Comparison of ENCODE assay signal across 8 mouse cellular contexts in genomic region chr3:32668256-32668959, GRCm38 (mm10). TPM values are rescaled to one million over a fixed set of nuclear protein-coding genes. Genes with fewer than 3 reads are reported as not detected.
A peak's percentile ranks its signal among the peaks of the same experiment; 100 is the strongest.
DNase-seq lines count a peak whose midpoint lies in the region; ATAC-seq lines count a peak whose summit lies in the region.
"Had no signal": no experiment of that assay in that cellular context is flagged by ENCODE, and none has a peak within 500 bp of the region (broad histone marks: within the 10 kb centered on the region; RNA-seq: fewer than 3 reads in every experiment).

No protein-coding gene starts in this region.

- intact Hi-C loops in left cerebral cortex, postnatal 25 days (cut with DNase I) = no loop called here
- intact Hi-C loops in left cerebral cortex, postnatal 10 days (cut with DNase I) = no loop called here

- H3K9ac ChIP-seq in heart, embryonic 11.5 days (ENCODE audit: low read depth, low read length) = no peak overlapping the region
- H3K9ac ChIP-seq in embryonic facial prominence, embryonic 14.5 days (ENCODE audit: low read depth, low read length) = no peak overlapping the region
- no peak overlapping the region for H3K9ac ChIP-seq in limb, embryonic 15.5 days
- no peak overlapping the region for H3K9ac ChIP-seq in midbrain, embryonic 15.5 days

- no peak overlapping the region for H3K4me2 ChIP-seq in heart, embryonic 11.5 days
- H3K4me2 ChIP-seq in embryonic facial prominence, embryonic 14.5 days (ENCODE audit: low read depth, low read length) = peak overlapping the region; percentile 13; the same call in 1 of the 2 replicates
- H3K4me2 ChIP-seq in limb, embryonic 15.5 days = no peak overlapping the region
- no peak overlapping the region for H3K4me2 ChIP-seq in midbrain, embryonic 15.5 days

- no peaks in the 10 kb centered on the region for H3K9me3 ChIP-seq in heart, embryonic 11.5 days (replicated peaks; ENCODE audit: control insufficient read depth, low read length)
- H3K9me3 ChIP-seq in embryonic facial prominence, embryonic 14.5 days (ENCODE audit: control insufficient read depth, low read length) = no peaks in the 10 kb centered on the region
- H3K9me3 ChIP-seq in limb, embryonic 15.5 days = no peaks in the 10 kb centered on the region
- no peaks in the 10 kb centered on the region for H3K9me3 ChIP-seq in midbrain, embryonic 15.5 days

- WGBS in heart, embryonic 11.5 days (ENCODE audit: insufficient replicate concordance) = 73% methylated on average over 9 of the region's 9 CpGs
- WGBS in embryonic facial prominence, embryonic 14.5 days = 65% methylated on average over 9 of the region's 9 CpGs
- WGBS in limb, embryonic 15.5 days = 67% methylated on average over 9 of the region's 9 CpGs
- WGBS in midbrain, embryonic 15.5 days = 82% methylated on average over 9 of the region's 9 CpGs

- ATAC-seq in heart, embryonic 11.5 days (replicated peaks; ENCODE audit: insufficient number of reproducible peaks, low FRiP score, low TSS enrichment) = no peak
- no peak for ATAC-seq in embryonic facial prominence, embryonic 14.5 days (ENCODE audit: low read depth)
- no peak for ATAC-seq in limb, embryonic 15.5 days (ENCODE audit: insufficient number of reproducible peaks, low FRiP score, low TSS enrichment, low read depth)
- ATAC-seq in midbrain, embryonic 15.5 days (replicated peaks) = no peak

- H3K4me3 ChIP-seq in heart, embryonic 11.5 days (ENCODE audit: low read depth, low read length) = no peak overlapping the region
- H3K4me3 ChIP-seq in embryonic facial prominence, embryonic 14.5 days (ENCODE audit: low read depth, low read length) = no peak overlapping the region
- H3K4me3 ChIP-seq in limb, embryonic 15.5 days = no peak overlapping the region
- no peak overlapping the region for H3K4me3 ChIP-seq in midbrain, embryonic 15.5 days

- no peaks in the 10 kb centered on the region for H3K27me3 ChIP-seq in heart, embryonic 11.5 days (ENCODE audit: control insufficient read depth, insufficient read depth, low read length)
- no peaks in the 10 kb centered on the region for H3K27me3 ChIP-seq in embryonic facial prominence, embryonic 14.5 days (replicated peaks; ENCODE audit: control insufficient read depth, insufficient read depth, low read length)
- no peaks in the 10 kb centered on the region for H3K27me3 ChIP-seq in limb, embryonic 15.5 days
- H3K27me3 ChIP-seq in midbrain, embryonic 15.5 days (replicated peaks) = no peaks in the 10 kb centered on the region

- H3K36me3 ChIP-seq in heart, embryonic 11.5 days (ENCODE audit: control insufficient read depth, insufficient read depth, low read length) = no peaks in the 10 kb centered on the region
- no peaks in the 10 kb centered on the region for H3K36me3 ChIP-seq in embryonic facial prominence, embryonic 14.5 days (ENCODE audit: control insufficient read depth, insufficient read depth, low read length)
- no peaks in the 10 kb centered on the region for H3K36me3 ChIP-seq in limb, embryonic 15.5 days
- H3K36me3 ChIP-seq in midbrain, embryonic 15.5 days (replicated peaks) = no peaks in the 10 kb centered on the region

- H3K27ac ChIP-seq in heart, embryonic 11.5 days (ENCODE audit: low read depth, low read length) = no peak overlapping the region
- H3K27ac ChIP-seq in embryonic facial prominence, embryonic 14.5 days (replicated peaks; ENCODE audit: low read depth, low read length) = 0 out of 2 replicates have a peak overlapping the region, but pooled peaks have one; percentile 2
- H3K27ac ChIP-seq in limb, embryonic 15.5 days = peak overlapping the region; percentile 54
- H3K27ac ChIP-seq in midbrain, embryonic 15.5 days = no peak overlapping the region

- no peaks in the 10 kb centered on the region for H3K4me1 ChIP-seq in heart, embryonic 11.5 days (ENCODE audit: control insufficient read depth, insufficient read depth, low read length)
- H3K4me1 ChIP-seq in embryonic facial prominence, embryonic 14.5 days (ENCODE audit: control insufficient read depth, insufficient read depth, low read length) = peaks cover 3% of the 10 kb centered on the region; the same call in 1 of the 2 replicates
- H3K4me1 ChIP-seq in limb, embryonic 15.5 days = peaks cover 8% of the 10 kb centered on the region; the same call in 1 of the 2 replicates
- no peaks in the 10 kb centered on the region for H3K4me1 ChIP-seq in midbrain, embryonic 15.5 days

- DNase-seq in heart, adult 18-20 months = peak; percentile 41 to 42
- DNase-seq in left cerebral cortex, postnatal 25 days (ENCODE audit: low spot score in 2 of 2) = peak; percentile 25 to 43
- DNase-seq in left cerebral cortex, postnatal 10 days (ENCODE audit: extremely low spot score in 1 of 2, low spot score in 2 of 2) = no peak
- no peak for DNase-seq in embryonic facial prominence, embryonic 14.5 days (ENCODE audit: low spot score)
- DNase-seq: thymus, postnatal 25 days had no signal

RNA-seq across cellular contexts. Expression of gene Actl6a, which starts 37.7 kb away (rescaled TPM):
- 10 to 100 TPM; 20.8 to 24.0 TPM for total RNA-seq in heart, adult 18-20 months (2021)
- polyA plus RNA-seq in heart, embryonic 11.5 days (2014; fragmentation: Nextera tagmentation; extraction: Ambion mirVana) = 110 and 122 TPM in 2 replicates
- 10 to 100 TPM; 14.6 to 16.7 TPM for total RNA-seq in left cerebral cortex, postnatal 25 days (2021)
- total RNA-seq in left cerebral cortex, postnatal 10 days (2021) = 10 to 100 TPM; 13.1 to 17.9 TPM
- polyA plus RNA-seq in embryonic facial prominence, embryonic 14.5 days (2014; fragmentation: Nextera tagmentation; extraction: Ambion mirVana) = 102 and 124 TPM in 2 replicates
- 113 and 117 TPM in 2 replicates for polyA plus RNA-seq in limb, embryonic 15.5 days (2015; fragmentation: Nextera tagmentation; extraction: Ambion mirVana)
- polyA plus RNA-seq in midbrain, embryonic 15.5 days (2015; fragmentation: Nextera tagmentation; extraction: Ambion mirVana) = 67.7 and 75.9 TPM in 2 replicates

RNA-seq across cellular contexts. Expression of gene Gnb4, which starts 52.0 kb away (rescaled TPM):
- 10 to 100 TPM; 12.1 to 13.5 TPM for total RNA-seq in heart, adult 18-20 months (2021)
- 58.4 and 59.4 TPM in 2 replicates for polyA plus RNA-seq in heart, embryonic 11.5 days (2014; fragmentation: Nextera tagmentation; extraction: Ambion mirVana)
- total RNA-seq in left cerebral cortex, postnatal 25 days (2021) = 10 to 100 TPM; 44.5 to 47.1 TPM
- 100 to 1,000 TPM; 152 to 162 TPM for total RNA-seq in left cerebral cortex, postnatal 10 days (2021)
- 85.0 and 88.0 TPM in 2 replicates for polyA plus RNA-seq in embryonic facial prominence, embryonic 14.5 days (2014; fragmentation: Nextera tagmentation; extraction: Ambion mirVana)
- polyA plus RNA-seq in limb, embryonic 15.5 days (2015; fragmentation: Nextera tagmentation; extraction: Ambion mirVana) = 92.8 and 98.0 TPM in 2 replicates
- 86.4 and 90.4 TPM in 2 replicates for polyA plus RNA-seq in midbrain, embryonic 15.5 days (2015; fragmentation: Nextera tagmentation; extraction: Ambion mirVana)

Comparison
In these comparisons a context has a peak if more than half of its experiments do, and no peak if none do; other contexts are left out.
1. DNase-seq: peak in heart, adult 18-20 months (2 of 2) and left cerebral cortex, postnatal 25 days (2 of 2); none in left cerebral cortex, postnatal 10 days (0 of 2) and embryonic facial prominence, embryonic 14.5 days (single experiment).
2. H3K27ac ChIP-seq: peak in embryonic facial prominence, embryonic 14.5 days (single experiment) and limb, embryonic 15.5 days (single experiment); none in heart, embryonic 11.5 days (single experiment) and midbrain, embryonic 15.5 days (single experiment).